Mouse (Mus musculus): Measurements from ENCODE around the gene Nr2f1.
"Not testable (repeated sequence)": the region's sequence is repeated elsewhere in the genome, so short reads cannot be mapped to it uniquely, and the experiment has no call there.

The Nr2f1 gene

DNA sequence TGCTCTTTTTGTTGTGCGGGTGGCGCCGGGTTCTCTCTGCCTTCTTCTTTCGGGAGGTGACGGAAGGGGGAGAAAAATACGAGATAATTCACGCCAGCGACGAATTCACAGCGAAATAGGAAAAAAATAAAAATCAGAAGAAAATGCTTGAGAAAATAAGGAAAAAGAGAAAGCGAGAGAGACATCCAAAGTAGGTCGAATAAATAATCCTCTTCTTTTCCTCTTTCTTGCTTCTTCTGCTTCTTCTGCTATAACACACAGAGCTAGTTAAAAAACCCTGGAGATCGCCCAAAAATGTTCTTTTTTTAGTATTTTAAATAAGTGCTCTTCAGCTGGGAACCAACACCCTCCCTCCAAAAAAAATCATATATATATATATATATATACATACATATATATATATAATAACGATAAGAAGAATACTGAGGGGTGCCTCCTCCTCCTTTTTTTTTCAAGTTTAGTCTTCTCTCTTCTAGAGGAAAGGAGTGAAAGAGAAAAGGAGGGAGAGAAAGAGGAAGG lies at the start of gene Nr2f1:
Nr2f1 (minus strand) TSS at position 116 of the 519 bp plus-strand sequence.
- no peak for DNase-seq (ENCODE audit: low spot score)

DNA sequence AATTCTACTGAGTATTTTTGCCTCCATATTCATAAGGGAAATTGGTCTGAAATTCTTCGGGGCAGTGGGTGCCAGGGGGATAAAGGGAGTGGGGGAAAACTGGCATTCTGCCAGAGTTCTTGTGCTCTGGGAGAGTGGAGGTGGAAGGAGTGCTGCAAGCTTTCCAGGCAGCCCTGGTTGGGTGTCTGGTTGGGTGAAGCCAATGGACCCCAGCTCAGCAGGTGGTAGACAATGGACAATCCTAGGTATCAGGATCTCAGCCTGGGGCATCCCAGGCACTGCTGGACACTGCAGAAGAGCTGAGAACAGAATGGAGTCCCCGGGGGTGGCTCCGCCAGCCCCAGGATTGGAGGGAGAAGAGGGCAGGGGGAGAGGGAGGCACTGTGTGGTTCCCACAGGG lies 22.1 kb upstream of the Nr2f1 start:
- DNase-seq (ENCODE audit: low spot score) = no peak

DNA sequence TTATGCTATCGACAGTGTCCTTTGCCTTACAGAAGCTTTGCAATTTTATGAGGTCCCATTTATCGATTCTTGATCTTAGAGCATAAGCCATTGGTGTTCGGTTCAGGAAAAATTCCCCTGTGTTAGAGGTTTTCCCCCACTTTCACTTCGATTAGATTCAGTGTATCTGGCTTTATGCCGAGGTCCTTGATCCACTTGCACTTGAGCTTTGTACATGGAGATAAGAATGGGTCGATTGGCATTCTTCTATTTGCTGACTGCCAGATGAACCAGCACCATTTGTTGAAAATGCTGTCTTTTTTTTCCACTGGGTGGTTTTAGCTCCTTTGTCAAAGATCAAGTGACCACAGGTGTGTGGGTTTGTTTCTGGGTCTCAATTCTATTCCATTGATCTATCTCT lies 20.7 kb upstream of the Nr2f1 start:
- DNase-seq (ENCODE audit: low spot score) = not testable (repeated sequence)

DNA sequence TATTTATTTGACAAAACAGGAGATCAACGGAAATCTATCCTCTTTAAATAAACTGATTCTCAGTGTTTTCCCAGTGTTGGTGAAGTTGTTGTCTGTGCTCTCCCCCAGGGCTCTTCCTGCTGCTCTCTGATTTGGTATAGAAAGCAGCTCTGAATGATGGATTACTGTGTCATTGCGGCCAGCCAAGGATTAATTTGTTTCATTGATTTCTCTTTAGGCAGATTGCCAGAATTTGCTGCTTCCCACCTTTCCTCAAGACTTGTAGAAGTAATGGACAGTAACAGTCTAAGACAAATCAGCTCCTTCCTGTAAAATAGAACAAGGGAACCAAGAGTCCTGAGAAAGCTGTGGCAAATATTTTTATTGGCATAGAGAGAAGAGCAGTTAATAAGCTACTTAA lies 15.7 kb upstream of the Nr2f1 start:
- no peak for DNase-seq (ENCODE audit: low spot score)

DNA sequence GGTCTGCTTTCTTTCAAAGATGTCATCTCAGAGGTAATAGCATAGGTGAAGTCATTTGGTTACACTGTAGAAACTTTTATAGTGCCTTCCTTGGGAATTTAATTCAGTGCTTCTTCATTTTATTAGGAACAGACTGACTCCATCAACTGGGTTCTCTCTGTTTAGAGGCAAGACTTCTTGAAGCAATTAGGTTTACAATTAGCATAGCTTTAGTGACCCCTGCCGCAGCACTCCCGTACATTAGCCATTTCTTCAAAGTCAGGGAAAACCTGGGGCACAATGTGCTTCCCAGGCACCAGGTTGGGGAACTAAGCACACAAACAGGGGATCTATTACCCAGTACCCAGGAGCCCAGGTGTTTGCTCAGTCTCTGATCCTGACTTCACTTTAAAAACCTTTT lies 13.6 kb upstream of the Nr2f1 start:
- no peak for DNase-seq (ENCODE audit: low spot score)

DNA sequence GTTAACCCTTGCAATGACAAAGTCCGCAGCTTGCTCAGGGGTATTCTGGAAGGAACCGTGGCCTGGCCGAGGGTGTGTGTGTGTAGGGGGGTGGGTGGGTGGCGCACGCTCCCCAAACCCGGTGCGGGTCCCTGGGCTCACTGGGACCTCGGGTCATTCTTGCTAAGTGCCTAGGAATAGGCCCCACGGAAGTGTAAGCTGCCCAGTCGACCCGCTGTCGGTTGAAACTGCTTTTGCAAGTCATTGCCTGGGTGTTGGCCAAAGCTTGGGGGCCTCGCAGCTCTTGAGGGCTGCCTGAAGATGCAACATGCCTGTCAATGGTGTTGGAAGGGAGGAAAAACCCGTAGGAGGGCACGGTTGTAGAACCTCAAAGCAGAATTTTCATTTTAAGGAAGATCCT lies 12.6 kb upstream of the Nr2f1 start:
- DNase-seq (ENCODE audit: low spot score) = no peak

DNA sequence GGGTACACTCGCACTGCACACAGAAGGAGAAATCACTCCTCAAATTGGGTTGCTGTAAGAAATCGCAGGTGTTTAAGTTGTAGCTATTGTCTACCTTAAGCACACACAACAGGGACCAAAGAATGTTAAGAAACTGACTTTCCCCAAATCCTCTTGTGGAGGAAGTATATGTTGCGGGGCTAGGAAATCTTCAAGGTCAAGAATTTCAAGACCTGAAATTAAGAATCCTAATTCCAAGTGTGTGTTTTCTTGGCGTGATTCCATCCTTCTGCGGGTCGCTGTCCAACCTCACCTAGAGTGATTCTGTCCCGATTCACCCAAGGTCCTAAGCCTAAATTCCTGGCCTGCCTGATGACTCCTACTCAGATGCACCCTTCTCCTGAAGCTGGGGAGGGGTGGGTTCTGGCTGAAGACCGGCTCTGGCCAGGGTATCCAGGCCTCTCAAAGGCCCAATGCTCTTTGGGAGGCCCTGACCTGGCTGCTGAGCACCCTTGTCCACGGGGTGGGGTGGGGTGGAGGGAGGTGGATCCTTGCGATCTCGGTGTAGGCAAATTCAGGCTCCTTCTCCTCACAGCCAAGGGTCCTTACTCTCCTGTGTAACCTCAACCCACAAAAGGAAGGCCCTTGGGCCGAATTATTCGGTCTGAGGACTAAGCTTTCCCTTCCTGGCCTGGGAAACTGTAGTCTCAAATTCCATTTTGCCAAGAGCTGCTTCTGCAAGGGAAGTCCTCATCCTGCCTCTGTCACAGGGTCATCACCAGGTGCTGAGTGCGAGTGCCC lies 11.9 kb upstream of the Nr2f1 start:
- no peak for DNase-seq (ENCODE audit: low spot score)

DNA sequence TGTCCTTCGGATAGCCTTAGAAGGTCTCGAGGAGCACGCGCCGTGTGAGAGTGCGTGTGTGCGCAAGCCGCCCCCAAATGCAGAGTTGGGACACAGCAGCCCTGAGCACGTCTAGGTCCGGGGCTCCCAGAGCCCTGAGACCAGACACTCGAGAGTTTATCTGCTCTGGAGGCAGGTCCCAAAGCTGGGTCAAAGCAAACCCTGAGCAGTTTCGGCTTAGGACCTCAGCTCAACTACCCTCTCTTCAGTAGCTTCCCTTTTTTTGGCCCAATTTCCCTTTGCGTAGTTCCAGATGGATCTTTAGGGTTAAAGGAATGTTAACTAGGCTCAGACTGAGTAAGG lies 11.2 kb upstream of the Nr2f1 start:
- no peak for DNase-seq (ENCODE audit: low spot score)

DNA sequence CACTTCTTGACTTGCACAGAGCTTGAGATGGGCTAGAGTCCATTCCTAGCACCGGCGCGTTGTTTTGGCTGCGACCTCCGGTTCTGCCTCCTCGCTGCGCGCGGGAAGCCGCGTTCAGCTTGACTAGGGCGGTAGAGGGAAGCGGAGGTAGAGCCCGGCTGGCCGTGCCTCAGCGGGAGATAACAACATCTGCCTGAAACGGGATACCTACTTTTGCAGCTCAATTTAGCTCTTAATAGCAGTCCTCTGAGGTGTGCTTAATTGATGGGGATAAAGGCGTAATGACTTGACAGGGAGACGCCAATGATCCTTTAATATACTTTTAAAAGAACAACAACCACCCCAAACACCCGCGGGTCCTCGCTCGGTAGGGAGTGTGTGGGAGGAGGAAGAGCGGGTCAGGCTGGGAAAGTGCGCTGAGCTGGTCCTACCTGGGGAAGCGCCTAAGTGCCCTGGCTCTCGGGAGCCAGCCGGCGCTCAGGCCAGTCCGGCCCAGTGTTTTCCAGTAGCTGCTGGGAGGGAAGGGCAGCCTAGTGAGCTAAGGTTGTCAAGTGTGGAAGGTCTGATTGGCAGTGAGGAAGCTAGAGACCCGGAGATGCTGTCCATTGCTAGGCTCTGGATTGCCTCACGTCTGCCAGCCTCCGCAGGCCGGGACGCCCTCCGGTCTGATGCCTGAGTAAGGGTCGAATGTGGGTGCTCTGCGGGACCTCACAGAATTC lies 10.6 kb upstream of the Nr2f1 start:
- no peak for DNase-seq (ENCODE audit: low spot score)

DNA sequence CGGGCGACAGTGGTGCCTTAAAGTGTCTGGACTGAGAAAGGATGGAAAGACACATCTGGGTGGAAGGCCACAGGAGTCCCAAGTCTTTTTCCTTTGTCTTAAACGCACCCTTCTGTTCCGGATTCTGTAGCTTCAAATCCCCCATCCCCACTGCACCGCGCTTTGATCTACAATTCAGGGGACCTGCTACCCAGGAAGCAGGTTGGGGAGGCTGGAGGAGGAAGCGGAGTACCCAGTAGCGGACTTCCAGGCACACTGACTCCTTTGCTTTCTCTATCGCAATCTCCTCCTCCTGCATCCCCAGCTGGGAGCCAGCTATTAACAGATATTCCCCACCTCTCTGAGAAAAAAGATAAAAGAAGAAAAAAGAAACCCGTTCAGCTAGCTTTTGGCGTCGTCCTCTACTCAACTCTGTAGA lies 10.1 kb upstream of the Nr2f1 start:
- DNase-seq (ENCODE audit: low spot score) = no peak

DNA sequence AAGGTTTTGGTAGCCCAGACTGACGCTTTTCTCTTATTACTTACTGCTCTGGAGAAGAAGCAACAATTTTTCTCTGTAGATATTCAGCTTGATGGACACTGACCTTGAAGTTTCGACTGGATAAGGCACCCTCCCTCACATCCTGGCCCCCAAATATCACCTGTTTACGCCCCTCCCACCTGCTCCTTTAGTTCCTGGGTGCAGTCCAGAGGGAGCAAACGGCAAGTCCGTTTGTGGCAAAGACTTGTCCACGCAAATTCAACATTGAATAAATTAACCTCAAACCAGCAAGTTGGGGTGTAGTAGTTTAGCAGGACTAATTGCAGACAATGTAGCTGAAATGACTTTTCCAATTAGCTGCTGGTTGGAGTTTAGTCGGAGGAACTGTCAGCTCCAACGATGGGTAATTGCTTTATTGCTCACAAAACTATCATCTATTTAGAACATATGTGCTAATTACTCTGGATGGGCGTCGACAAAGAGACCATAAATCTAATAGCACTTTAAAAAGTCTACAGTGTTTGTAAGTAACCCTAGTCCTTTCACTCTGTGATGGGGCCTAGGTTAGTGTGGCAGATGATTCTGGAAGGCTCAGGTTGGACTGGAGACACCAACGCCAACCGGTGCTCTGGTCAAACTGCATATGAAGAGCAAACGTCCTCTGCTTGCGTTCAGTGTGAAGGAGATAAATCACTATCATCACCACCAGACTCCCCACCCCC lies 9.3 kb upstream of the Nr2f1 start:
- DNase-seq (ENCODE audit: low spot score) = no peak

DNA sequence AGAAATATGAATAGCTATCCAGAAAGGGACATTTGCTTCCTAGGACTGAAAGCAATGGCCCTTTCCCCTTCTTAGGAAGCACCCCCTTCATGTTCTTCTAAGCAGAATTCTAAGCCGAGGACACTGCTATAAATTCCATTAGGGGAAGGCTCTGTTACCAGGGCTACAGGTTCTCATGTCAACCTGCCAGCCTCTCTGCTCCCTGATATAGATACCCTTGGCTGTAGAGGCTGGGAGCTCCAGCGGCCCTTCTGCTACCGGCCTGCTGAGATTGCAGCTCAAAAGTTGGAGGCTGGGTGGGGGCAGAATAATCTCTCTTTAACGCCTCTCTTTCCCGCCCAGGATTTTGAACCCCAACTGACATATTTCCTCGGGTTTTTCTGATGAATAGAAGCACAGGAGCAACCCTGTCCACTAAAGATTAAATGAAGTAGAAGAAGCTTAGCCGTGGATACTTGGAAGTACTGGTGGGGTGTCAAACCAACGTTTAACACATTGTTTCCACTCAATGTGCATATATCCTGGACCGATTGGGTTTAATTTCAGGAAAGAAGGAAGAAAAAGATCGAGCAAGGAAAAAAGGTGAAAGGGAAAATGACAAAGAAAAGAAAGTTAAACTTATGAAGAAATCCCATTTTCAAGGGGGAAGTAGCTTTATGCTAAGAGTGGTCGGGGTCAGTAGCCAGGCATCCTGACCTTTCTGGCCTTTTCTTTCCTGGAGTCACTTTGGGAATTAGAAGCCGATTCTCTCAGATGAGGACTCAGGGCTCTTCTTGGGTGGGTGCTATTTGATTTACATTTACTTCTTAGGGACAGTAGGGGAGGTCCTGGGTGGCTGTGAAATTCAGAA lies 8.5 kb upstream of the Nr2f1 start:
- no peak for DNase-seq (ENCODE audit: low spot score)

DNA sequence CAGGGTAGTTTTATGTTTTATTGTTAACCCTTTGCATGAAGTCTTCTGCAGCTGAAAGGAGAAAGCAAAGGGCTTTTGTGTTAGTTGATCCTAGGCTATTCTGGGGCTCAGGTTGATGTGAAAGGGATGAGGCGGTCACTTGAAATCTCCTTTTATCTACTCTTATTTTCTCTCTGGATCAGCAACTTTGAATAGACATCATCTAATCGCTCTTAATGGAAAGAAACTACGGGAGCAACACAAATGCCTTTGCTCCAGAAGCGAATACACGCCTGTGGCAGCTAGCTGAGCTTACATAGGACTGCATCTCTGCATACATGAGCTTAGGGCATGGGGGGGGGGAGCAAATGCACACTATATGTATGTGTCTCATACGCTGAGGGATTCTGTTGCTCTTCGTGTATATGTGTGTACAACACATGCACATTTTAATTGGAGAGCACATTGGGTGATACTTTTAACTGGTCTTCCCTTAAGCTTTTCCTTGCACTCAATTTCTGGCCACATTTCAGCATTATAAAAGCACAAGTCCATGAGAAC lies 7.4 kb upstream of the Nr2f1 start:
- DNase-seq (ENCODE audit: low spot score) = no peak

DNA sequence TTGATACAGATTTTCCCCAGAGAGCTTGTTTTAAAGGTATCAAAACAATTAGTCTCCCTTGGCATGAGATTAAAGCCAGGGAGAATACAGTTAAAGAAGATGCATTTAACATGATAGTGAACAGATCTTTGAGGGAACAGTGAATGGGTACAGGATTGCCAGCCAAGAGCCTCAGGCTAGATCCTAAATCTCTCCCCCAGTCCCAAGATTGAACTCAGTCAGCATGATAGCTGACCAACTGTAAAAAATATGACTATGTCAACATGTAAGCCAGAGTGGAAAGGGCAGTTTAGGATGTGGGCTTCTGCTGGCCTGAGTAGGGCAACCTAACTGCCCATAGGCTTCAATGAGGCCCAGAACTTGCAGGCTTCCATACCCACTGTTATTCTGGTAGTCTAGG lies 5.9 kb upstream of the Nr2f1 start:
- DNase-seq (ENCODE audit: low spot score) = no peak

DNA sequence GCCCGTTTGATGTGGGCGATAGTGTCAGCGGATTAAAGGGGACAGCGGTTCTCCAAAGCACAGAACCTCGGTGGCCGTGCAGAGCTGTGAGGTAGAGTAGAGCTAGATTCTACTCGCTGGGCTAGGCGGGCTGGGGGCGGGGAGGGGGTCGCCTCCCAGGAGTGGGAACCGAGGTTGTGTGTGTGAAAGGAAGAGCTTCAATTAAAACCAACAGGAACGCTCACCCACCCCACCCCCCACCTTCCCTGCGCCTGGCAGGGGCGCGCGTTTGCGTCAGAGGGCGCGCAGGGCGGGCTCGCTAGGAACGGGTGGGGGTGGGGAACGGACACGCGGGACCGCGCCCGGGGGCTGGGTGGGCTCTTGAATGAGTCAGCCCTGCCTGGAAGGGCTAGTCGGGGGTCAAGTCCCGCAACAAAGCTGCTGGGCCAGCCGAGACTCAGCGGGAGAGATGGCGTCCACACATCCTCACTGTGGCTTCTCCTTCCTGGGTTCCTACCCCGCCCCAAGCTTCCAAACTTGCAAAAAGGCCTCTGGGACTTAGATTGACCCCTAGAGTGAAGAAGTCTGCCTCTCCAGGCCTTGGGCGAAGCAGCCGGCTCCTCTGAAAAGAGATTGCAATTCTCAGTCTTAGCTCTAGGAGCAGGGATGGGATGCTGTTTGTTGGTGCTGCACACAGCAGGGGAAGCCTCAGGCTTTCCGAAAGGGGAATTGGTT lies 3.9 kb upstream of the Nr2f1 start:
- peak; percentile 75 for DNase-seq (ENCODE audit: low spot score)

DNA sequence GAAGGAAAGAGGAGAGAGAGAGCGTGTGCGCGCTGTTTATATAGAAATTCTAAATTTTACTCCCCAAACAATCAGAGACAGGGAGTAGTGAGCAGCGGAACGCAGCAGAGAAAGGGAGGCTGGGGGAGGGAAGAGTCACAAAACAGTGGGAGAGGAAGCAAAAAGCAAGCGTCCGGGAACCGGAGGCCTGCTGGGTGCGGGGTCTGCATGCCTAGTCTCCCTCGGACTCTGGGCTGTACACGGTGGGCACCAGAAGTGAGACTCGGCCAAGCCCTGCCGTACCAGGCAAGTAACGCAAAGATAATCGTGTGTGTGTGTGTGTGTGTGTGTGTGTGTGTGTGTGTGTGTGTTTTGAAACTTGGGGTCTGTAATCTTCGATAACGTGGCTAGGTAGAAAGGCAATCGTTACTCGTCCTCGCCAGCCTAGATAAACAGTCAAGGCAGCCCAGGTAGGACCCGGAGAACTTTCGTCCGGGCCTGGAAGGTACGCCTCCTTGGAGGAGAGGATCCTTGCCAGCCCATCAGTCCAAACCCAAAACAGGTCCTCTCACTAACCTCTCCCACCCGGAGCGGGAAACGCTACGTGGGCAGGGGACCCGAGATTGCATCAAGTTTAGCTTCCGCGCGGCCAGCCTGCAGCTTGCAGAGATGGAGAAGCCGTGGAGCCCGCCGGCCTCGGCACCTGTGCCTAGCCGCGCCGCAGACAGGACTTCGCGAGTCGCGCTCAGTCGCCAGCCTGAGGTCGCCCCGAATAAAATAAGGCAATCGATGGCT lies 3.2 kb upstream of the Nr2f1 start:
- peak; percentile 35 for DNase-seq (ENCODE audit: low spot score)

DNA sequence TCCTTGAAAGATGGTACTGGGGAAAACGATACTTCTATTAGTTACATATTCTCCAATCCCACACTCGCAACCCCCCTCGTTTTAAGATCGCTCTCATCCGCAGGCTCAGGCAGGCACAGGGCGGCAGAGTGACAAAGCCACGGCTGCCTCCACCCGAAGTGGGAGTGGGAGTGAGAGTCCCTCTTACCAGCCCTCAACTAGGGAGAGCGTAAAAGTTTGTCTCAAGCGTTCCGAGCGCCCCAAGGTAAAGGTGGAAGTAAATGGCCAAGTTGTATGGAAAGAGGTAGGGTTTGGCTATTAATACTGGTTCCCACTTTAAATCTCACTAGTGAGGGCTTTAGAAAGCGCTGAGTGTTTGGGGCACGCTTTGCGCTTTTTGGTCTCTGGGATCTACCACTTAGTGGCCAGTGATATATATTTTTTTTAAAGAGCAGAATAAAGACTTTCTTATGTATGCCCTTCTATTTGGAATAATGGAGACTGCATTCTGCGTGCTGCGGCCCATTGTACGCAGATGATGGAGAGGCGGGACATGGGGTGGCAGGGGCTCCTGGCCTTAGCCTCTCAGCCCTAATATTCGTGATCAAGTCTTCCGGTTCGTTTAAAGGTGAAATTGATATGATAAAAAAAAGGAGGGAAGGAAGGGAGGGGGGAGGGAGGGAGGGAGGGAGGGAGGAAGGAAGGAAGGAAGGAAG lies 2.5 kb upstream of the Nr2f1 start:
- no peak for DNase-seq (ENCODE audit: low spot score)

DNA sequence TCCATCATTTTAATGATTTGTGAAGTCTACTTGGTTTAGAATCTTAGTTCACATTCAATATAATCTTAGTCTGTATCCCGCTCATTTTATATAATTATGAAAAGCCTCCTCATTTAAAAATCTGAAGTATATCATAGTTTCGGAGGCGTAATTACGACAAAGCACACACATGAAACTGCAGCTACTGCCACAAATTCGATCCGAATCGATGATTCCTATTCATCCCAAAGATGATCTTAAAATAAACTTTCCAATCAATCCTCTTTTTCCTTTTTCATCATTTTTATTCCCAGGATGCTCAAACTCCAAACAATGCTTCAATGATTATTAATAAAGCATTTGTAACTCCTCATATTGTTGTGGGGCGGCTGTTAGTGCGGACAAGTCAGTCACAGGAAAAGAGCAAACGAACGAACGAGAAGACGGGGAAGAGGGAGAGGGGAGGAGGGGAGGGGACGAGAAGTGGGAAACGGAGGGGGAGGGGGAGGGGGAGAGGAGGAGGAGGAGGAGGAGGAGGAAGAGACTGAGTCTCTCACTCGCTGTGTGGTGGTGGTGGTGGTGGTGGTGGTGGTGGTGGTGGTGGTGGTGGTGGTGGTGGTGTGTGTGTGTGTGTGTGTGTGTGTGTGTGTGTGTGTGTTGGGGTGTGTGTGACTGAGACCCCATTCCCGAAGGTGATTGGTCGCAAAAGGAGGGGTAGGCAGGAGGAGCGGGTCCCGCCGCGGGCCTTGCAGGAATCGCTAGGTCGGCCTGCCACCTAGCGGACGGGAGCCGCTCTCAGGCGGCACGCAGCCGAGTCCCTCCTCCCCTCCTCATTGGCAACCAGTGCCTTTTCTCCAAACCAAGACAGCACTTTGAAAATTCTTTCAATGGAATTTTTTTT lies 1.7 kb upstream of the Nr2f1 start:
- peak; percentile 75 for DNase-seq (ENCODE audit: low spot score)

DNA sequence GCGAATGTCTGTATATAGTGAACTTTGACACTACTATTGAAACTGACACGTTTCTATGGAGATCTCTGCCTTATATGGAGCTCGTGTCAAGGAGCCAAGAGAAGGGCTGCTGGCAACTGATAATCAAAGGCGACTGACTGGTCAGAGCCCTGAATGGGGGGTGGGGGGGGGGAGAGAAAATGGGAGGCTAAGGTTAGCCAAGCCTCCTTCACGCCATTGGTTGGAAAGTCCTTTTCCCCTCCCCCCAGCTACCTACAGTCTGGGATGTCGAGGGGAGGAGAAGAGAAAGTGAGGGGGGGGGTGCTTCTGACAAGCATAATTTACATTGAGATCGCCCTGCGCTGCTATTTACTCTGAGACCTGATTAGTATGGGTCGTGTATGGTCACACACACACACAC lies 850 bp upstream of the Nr2f1 start:
- DNase-seq (ENCODE audit: low spot score) = peak; percentile 64
